Mouse (Mus musculus) megakaryocyte, embryonic 14.5 days (primary cell): ENCODE data around the gene Acss2. TPM values are rescaled to one million over a fixed set of nuclear protein-coding genes. Genes with fewer than 3 reads are reported as not detected.

Experiments used
- H3K27me3 ChIP-seq: replicated peaks from 2 replicates; pipeline ENCODE3; 2012; ENCODE audit warnings: inconsistent platforms
- H3K36me3 ChIP-seq: replicated peaks from 2 replicates; pipeline ENCODE3; 2012; ENCODE audit warnings: low read length, inconsistent platforms, mixed read lengths
- H3K4me1 ChIP-seq: 2 replicates; pipeline ENCODE4 v1.6.1; 2012; ENCODE audit warnings: inconsistent platforms
- H3K4me3 ChIP-seq: replicated peaks from 2 replicates; pipeline ENCODE3; 2012; ENCODE audit warnings: moderate library complexity, mild to moderate bottlenecking, inconsistent platforms
- H3K9me3 ChIP-seq: 2 replicates; pipeline ENCODE4 v1.6.1; 2012; ENCODE audit warnings: inconsistent platforms
- FLI1 ChIP-seq: IDR thresholded peaks from 2 replicates; pipeline ENCODE4 v1.6.1; 2012; ENCODE audit warnings: low read length, inconsistent platforms, mixed read lengths
- GATA1 ChIP-seq: IDR thresholded peaks from 3 replicates; pipeline ENCODE4 v1.6.1; 2012; ENCODE audit warnings: mixed read lengths, low read length, inconsistent platforms, borderline replicate concordance
- polyA plus RNA-seq: library from polyadenylated mRNA; stranded (reverse); fragments of >175 nt; gene quantifications from 2 replicates; pipeline ENCODE4 v1.2.3, GENCODE M21; 2012; ENCODE audit warnings: low replicate concordance; ENCODE audit not compliant: insufficient read depth

Gene Acss2
- polyA plus RNA-seq, 1 experiment: 10.2 TPM

- peaks cover 52% of the 10 kb centered on the region for H3K4me1 ChIP-seq
- H3K4me3 ChIP-seq: peak overlapping the region; percentile 68
- H3K9me3 ChIP-seq: peaks cover 13% of the 10 kb centered on the region
- peaks cover 96% of the 10 kb centered on the region for H3K36me3 ChIP-seq
- TF ChIP-seq GATA1: no peak
- no peak for TF ChIP-seq FLI1
- H3K27me3 ChIP-seq: no peaks in the 10 kb centered on the region
Observed at GRCm38 (mm10) chr2:155567751-155568150, 50.0 kb downstream of the Acss2 start.

- Histone ChIP-seq H3K36me3 (peaks cover 96% of the 10 kb centered on the region), H3K9me3 (peaks cover 13% of the 10 kb centered on the region), H3K4me3 (no peak overlapping the region), H3K4me1 (peaks cover 45% of the 10 kb centered on the region), H3K27me3 (no peaks in the 10 kb centered on the region)
- TF ChIP-seq GATA1: no peak
- no peak for TF ChIP-seq FLI1
Observed at GRCm38 (mm10) chr2:155569223-155569807, 51.6 kb downstream of the Acss2 start.

DNA sequence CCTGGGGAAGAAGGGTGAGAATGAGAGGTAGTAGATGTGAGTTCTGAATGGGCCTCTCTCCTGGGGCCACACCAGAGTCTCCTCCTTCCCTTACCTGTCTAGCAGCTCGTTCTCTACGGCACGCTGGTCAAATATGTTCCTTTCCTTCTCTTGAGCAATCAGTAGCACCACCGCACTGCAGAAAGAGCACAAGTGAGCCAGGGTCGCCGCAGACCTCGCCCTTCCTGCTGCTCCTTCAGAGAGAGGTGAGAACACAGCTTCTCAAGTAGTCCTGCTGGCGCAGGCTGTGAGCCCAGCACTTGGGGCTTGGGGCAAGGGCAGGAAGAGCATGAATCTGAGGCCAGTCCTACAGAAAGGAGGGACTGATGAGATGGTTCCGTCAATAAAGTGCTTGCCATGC is 55.3 kb downstream of the Acss2 start:
- Histone ChIP-seq H3K9me3 (no peaks in the 10 kb centered on the region), H3K36me3 (peaks cover 95% of the 10 kb centered on the region), H3K4me1 (peaks cover 24% of the 10 kb centered on the region), H3K27me3 (no peaks in the 10 kb centered on the region), H3K4me3 (no peak overlapping the region)
- TF ChIP-seq GATA1: no peak
- no peak for TF ChIP-seq FLI1

GRCm38 (mm10) chr2:155573996-155574395 is 56.2 kb downstream of the Acss2 start:
- no peak for TF ChIP-seq FLI1
- no peak for TF ChIP-seq GATA1
- no peaks in the 10 kb centered on the region for H3K27me3 ChIP-seq
- H3K36me3 ChIP-seq: peaks cover 94% of the 10 kb centered on the region
- no peak overlapping the region for H3K4me3 ChIP-seq
- peaks cover 14% of the 10 kb centered on the region for H3K4me1 ChIP-seq
- no peaks in the 10 kb centered on the region for H3K9me3 ChIP-seq

- Histone ChIP-seq H3K4me3 (no peak overlapping the region), H3K9me3 (no peaks in the 10 kb centered on the region), H3K27me3 (no peaks in the 10 kb centered on the region), H3K36me3 (peaks cover 94% of the 10 kb centered on the region), H3K4me1 (peaks cover 7% of the 10 kb centered on the region)
- TF ChIP-seq GATA1: no peak
- TF ChIP-seq FLI1: no peak
Observed at GRCm38 (mm10) chr2:155574700-155575099, 57.0 kb downstream of the Acss2 start.

- H3K27me3 ChIP-seq: no peaks in the 10 kb centered on the region
- TF ChIP-seq FLI1 (no peak), GATA1 (no peak)
- H3K4me1 ChIP-seq: peaks cover 2% of the 10 kb centered on the region
- no peak overlapping the region for H3K4me3 ChIP-seq
- H3K9me3 ChIP-seq: no peaks in the 10 kb centered on the region
- peaks cover 92% of the 10 kb centered on the region for H3K36me3 ChIP-seq
Observed at GRCm38 (mm10) chr2:155576656-155577055, 58.9 kb downstream of the Acss2 start.

GRCm38 (mm10) chr2:155580331-155580730 is 62.6 kb downstream of the Acss2 start:
- H3K36me3 ChIP-seq: peaks cover 75% of the 10 kb centered on the region

GRCm38 (mm10) chr2:155582384-155582995 is 64.7 kb downstream of the Acss2 start:
- TF ChIP-seq GATA1 (no peak), FLI1 (no peak)
- H3K4me3 ChIP-seq: no peak overlapping the region
- no peaks in the 10 kb centered on the region for H3K9me3 ChIP-seq
- peaks cover 76% of the 10 kb centered on the region for H3K36me3 ChIP-seq
- no peaks in the 10 kb centered on the region for H3K27me3 ChIP-seq
- peaks cover 16% of the 10 kb centered on the region for H3K4me1 ChIP-seq

More at GRCm38 (mm10) chr2:155580331-155580730, 62.6 kb downstream of the Acss2 start:
- Histone ChIP-seq H3K27me3 (no peaks in the 10 kb centered on the region), H3K4me1 (peaks cover 16% of the 10 kb centered on the region), H3K9me3 (no peaks in the 10 kb centered on the region), H3K4me3 (no peak overlapping the region)
- no peak for TF ChIP-seq FLI1
- TF ChIP-seq GATA1: no peak

DNA sequence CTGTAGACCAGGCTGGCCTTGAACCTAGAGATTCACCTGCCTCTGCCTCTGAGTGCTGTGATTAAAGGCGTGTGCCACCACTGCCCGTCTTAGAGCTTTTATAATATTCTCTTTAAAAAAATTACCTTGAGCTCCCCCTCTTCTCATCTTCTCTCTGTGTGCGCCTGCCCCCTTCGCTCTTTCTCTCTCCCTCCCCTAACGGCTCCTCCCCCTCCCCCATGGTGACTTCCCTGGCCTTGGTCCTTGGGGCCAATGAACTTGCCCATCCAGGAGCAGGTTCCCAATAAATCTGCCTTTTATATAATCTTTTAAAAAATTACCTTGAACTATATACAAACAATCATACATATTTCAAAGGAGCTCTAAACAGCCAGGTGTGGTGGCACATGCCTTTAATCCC is 65.2 kb downstream of the Acss2 start:
- H3K27me3 ChIP-seq: no peaks in the 10 kb centered on the region
- TF ChIP-seq GATA1 (no peak), FLI1 (no peak)
- peaks cover 16% of the 10 kb centered on the region for H3K4me1 ChIP-seq
- no peaks in the 10 kb centered on the region for H3K9me3 ChIP-seq
- H3K4me3 ChIP-seq: no peak overlapping the region
- H3K36me3 ChIP-seq: peaks cover 74% of the 10 kb centered on the region

GRCm38 (mm10) chr2:155583927-155584530 is 66.3 kb downstream of the Acss2 start:
- H3K27me3 ChIP-seq: no peaks in the 10 kb centered on the region
- peaks cover 22% of the 10 kb centered on the region for H3K4me1 ChIP-seq
- H3K4me3 ChIP-seq: no peak overlapping the region
- peaks cover 67% of the 10 kb centered on the region for H3K36me3 ChIP-seq
- TF ChIP-seq GATA1 (no peak), FLI1 (no peak)
- no peaks in the 10 kb centered on the region for H3K9me3 ChIP-seq

GRCm38 (mm10) chr2:155585082-155585481 is 67.3 kb downstream of the Acss2 start:
- Histone ChIP-seq H3K9me3 (no peaks in the 10 kb centered on the region), H3K4me1 (peaks cover 32% of the 10 kb centered on the region), H3K4me3 (no peak overlapping the region), H3K27me3 (no peaks in the 10 kb centered on the region), H3K36me3 (peaks cover 57% of the 10 kb centered on the region)
- TF ChIP-seq GATA1 (no peak), FLI1 (no peak)
